Mouse (Mus musculus): ENCODE measurements around the gene Frmd7. TPM values are rescaled to one million over a fixed set of nuclear protein-coding genes. Genes with fewer than 3 reads are reported as not detected.

Frmd7 gene
- not detected in 2 replicates for polyA plus RNA-seq (2015; fragmentation: Nextera tagmentation; extraction: Ambion mirVana)

GRCm38 (mm10) chrX:50942610-50943009 lies at the start of gene Frmd7:
Gene Frmd7, minus strand, starts transcription at chrX:50942710.
- Histone ChIP-seq H3K4me3 (replicated peaks) (no peak within 1 kb of the TSS), H3K9ac (no peak within 1 kb of the TSS), H3K4me2 (no peak within 1 kb of the TSS), H3K9me3 (no peaks in the 10 kb centered on the region), H3K27ac (no peak within 1 kb of the TSS), H3K36me3 (no peaks in the 10 kb centered on the region), H3K4me1 (no peaks in the 10 kb centered on the region), H3K27me3 (replicated peaks) (no peaks in the 10 kb centered on the region)
- ATAC-seq (ENCODE audit: insufficient read depth, low FRiP score, low read depth), result no peak
- WGBS, result 69% methylated on average over 14 of the region's 14 CpGs

GRCm38 (mm10) chrX:50991324-50991723 lies 48.8 kb upstream of the Frmd7 start:
- Histone ChIP-seq H3K27me3 (replicated peaks) (no peaks in the 10 kb centered on the region), H3K36me3 (no peaks in the 10 kb centered on the region), H3K9me3 (no peaks in the 10 kb centered on the region), H3K4me3 (replicated peaks) (no peak overlapping the region), H3K9ac (no peak overlapping the region), H3K4me1 (no peaks in the 10 kb centered on the region), H3K27ac (no peak overlapping the region), H3K4me2 (no peak overlapping the region)
- no peak for ATAC-seq (ENCODE audit: insufficient read depth, low FRiP score, low read depth)
- WGBS, result 84% methylated on average over 5 of the region's 5 CpGs

- Histone ChIP-seq H3K9ac (no peak overlapping the region), H3K27me3 (replicated peaks) (no peaks in the 10 kb centered on the region), H3K9me3 (no peaks in the 10 kb centered on the region), H3K4me3 (replicated peaks) (no peak overlapping the region), H3K4me2 (no peak overlapping the region), H3K36me3 (no peaks in the 10 kb centered on the region), H3K4me1 (no peaks in the 10 kb centered on the region), H3K27ac (no peak overlapping the region)
- 84% methylated on average over 6 of the region's 6 CpGs for whole genome bisulfite sequencing
- no peak for ATAC-seq (ENCODE audit: insufficient read depth, low FRiP score, low read depth)
Observed at GRCm38 (mm10) chrX:50989940-50990339, 47.4 kb upstream of the Frmd7 start.

- H3K27ac ChIP-seq, result no peak overlapping the region
- no peaks in the 10 kb centered on the region for H3K36me3 ChIP-seq
- 60% methylated on average over 1 of the region's 1 CpGs for WGBS
- H3K4me1 ChIP-seq, result no peaks in the 10 kb centered on the region
- H3K4me3 ChIP-seq (replicated peaks), result no peak overlapping the region
- H3K27me3 ChIP-seq (replicated peaks), result no peaks in the 10 kb centered on the region
- no peaks in the 10 kb centered on the region for H3K9me3 ChIP-seq
- H3K9ac ChIP-seq, result no peak overlapping the region
- no peak overlapping the region for H3K4me2 ChIP-seq
- no peak for ATAC-seq (ENCODE audit: insufficient read depth, low FRiP score, low read depth)
Observed at GRCm38 (mm10) chrX:50988581-50988980, 46.1 kb upstream of the Frmd7 start.

GRCm38 (mm10) chrX:50978428-50978827 lies 35.9 kb upstream of the Frmd7 start:
- Histone ChIP-seq H3K4me2 (no peak overlapping the region), H3K27ac (no peak overlapping the region), H3K9ac (no peak overlapping the region), H3K27me3 (replicated peaks) (no peaks in the 10 kb centered on the region), H3K4me1 (no peaks in the 10 kb centered on the region), H3K4me3 (replicated peaks) (no peak overlapping the region), H3K9me3 (no peaks in the 10 kb centered on the region), H3K36me3 (no peaks in the 10 kb centered on the region)
- no peak for ATAC-seq (ENCODE audit: insufficient read depth, low FRiP score, low read depth)
- 86% methylated on average over 2 of the region's 2 CpGs for WGBS

GRCm38 (mm10) chrX:50972145-50972544 lies 29.6 kb upstream of the Frmd7 start:
- 73% methylated on average over 4 of the region's 4 CpGs for WGBS
- no peaks in the 10 kb centered on the region for H3K27me3 ChIP-seq (replicated peaks)
- H3K4me1 ChIP-seq, result no peaks in the 10 kb centered on the region
- no peak overlapping the region for H3K4me3 ChIP-seq (replicated peaks)
- H3K36me3 ChIP-seq, result no peaks in the 10 kb centered on the region
- no peak overlapping the region for H3K27ac ChIP-seq
- H3K9me3 ChIP-seq, result no peaks in the 10 kb centered on the region
- no peak for ATAC-seq (ENCODE audit: insufficient read depth, low FRiP score, low read depth)
- H3K4me2 ChIP-seq, result no peak overlapping the region
- H3K9ac ChIP-seq, result no peak overlapping the region

GRCm38 (mm10) chrX:50969907-50970306 lies 27.4 kb upstream of the Frmd7 start:
- Histone ChIP-seq H3K4me1 (no peaks in the 10 kb centered on the region), H3K4me3 (replicated peaks) (no peak overlapping the region), H3K27ac (no peak overlapping the region), H3K9me3 (no peaks in the 10 kb centered on the region), H3K36me3 (no peaks in the 10 kb centered on the region), H3K4me2 (no peak overlapping the region), H3K27me3 (replicated peaks) (no peaks in the 10 kb centered on the region), H3K9ac (no peak overlapping the region)
- ATAC-seq (ENCODE audit: insufficient read depth, low FRiP score, low read depth), result no peak
- WGBS, result 85% methylated on average over 5 of the region's 5 CpGs

- WGBS, result 50% methylated on average over 10 of the region's 10 CpGs
Observed at GRCm38 (mm10) chrX:50968157-50968932, 25.8 kb upstream of the Frmd7 start.

GRCm38 (mm10) chrX:50965157-50965556 lies 22.6 kb upstream of the Frmd7 start:
- 71% methylated on average over 3 of the region's 3 CpGs for WGBS
- Histone ChIP-seq H3K27ac (no peak overlapping the region), H3K36me3 (no peaks in the 10 kb centered on the region), H3K4me3 (replicated peaks) (no peak overlapping the region), H3K4me2 (no peak overlapping the region), H3K9ac (no peak overlapping the region), H3K4me1 (no peaks in the 10 kb centered on the region), H3K27me3 (replicated peaks) (no peaks in the 10 kb centered on the region), H3K9me3 (no peaks in the 10 kb centered on the region)
- no peak for ATAC-seq (ENCODE audit: insufficient read depth, low FRiP score, low read depth)

More at GRCm38 (mm10) chrX:50968157-50968932, 25.8 kb upstream of the Frmd7 start:
- no peak overlapping the region for H3K4me3 ChIP-seq (replicated peaks)
- no peak overlapping the region for H3K27ac ChIP-seq
- no peaks in the 10 kb centered on the region for H3K27me3 ChIP-seq (replicated peaks)
- no peaks in the 10 kb centered on the region for H3K9me3 ChIP-seq
- no peak overlapping the region for H3K4me2 ChIP-seq
- no peaks in the 10 kb centered on the region for H3K36me3 ChIP-seq
- no peak overlapping the region for H3K9ac ChIP-seq
- no peaks in the 10 kb centered on the region for H3K4me1 ChIP-seq
- no peak for ATAC-seq (ENCODE audit: insufficient read depth, low FRiP score, low read depth)

GRCm38 (mm10) chrX:50962955-50963354 lies 20.4 kb upstream of the Frmd7 start:
- Histone ChIP-seq H3K27me3 (replicated peaks) (no peaks in the 10 kb centered on the region), H3K4me3 (replicated peaks) (no peak overlapping the region), H3K4me1 (no peaks in the 10 kb centered on the region), H3K4me2 (no peak overlapping the region), H3K36me3 (no peaks in the 10 kb centered on the region), H3K9me3 (no peaks in the 10 kb centered on the region), H3K27ac (no peak overlapping the region), H3K9ac (no peak overlapping the region)
- no peak for ATAC-seq (ENCODE audit: insufficient read depth, low FRiP score, low read depth)
- 56% methylated on average over 6 of the region's 6 CpGs for WGBS

GRCm38 (mm10) chrX:50948633-50949032 lies 6.1 kb upstream of the Frmd7 start:
- H3K4me2 ChIP-seq, result no peak overlapping the region
- H3K4me3 ChIP-seq (replicated peaks), result no peak overlapping the region
- no peaks in the 10 kb centered on the region for H3K36me3 ChIP-seq
- H3K4me1 ChIP-seq, result no peaks in the 10 kb centered on the region
- H3K9me3 ChIP-seq, result no peaks in the 10 kb centered on the region
- H3K27ac ChIP-seq, result no peak overlapping the region; the same call in 1 of the 2 replicates
- 33% methylated on average over 2 of the region's 2 CpGs for WGBS
- no peak overlapping the region for H3K9ac ChIP-seq
- no peaks in the 10 kb centered on the region for H3K27me3 ChIP-seq (replicated peaks)
- ATAC-seq (ENCODE audit: insufficient read depth, low FRiP score, low read depth), result no peak

- H3K4me2 ChIP-seq, result no peak overlapping the region
- H3K9me3 ChIP-seq, result no peaks in the 10 kb centered on the region
- H3K36me3 ChIP-seq, result no peaks in the 10 kb centered on the region
- H3K4me3 ChIP-seq (replicated peaks), result no peak overlapping the region
- no peak overlapping the region for H3K9ac ChIP-seq
- 50% methylated on average over 4 of the region's 4 CpGs for WGBS
- no peak for ATAC-seq (ENCODE audit: insufficient read depth, low FRiP score, low read depth)
- H3K27ac ChIP-seq, result no peak overlapping the region; the same call in 1 of the 2 replicates
- H3K4me1 ChIP-seq, result no peaks in the 10 kb centered on the region
- H3K27me3 ChIP-seq (replicated peaks), result no peaks in the 10 kb centered on the region
Observed at GRCm38 (mm10) chrX:50948116-50948515, 5.6 kb upstream of the Frmd7 start.

Data from stomach, embryonic 15.5 days (tissue).